Mouse (Mus musculus) MEL (cell line): ENCODE data around the gene Vmn1r71. TPM values are rescaled to one million over a fixed set of nuclear protein-coding genes. Genes with fewer than 3 reads are reported as not detected.
"Not testable (repeated sequence)": the region's sequence is repeated elsewhere in the genome, so short reads cannot be mapped to it uniquely, and the experiment has no call there.

Source experiments
- DNase-seq: peaks from one replicate; pipeline ENCODE4 v3.0.0; 2011; ENCODE audit warnings: low read depth, low spot score
- H3K27ac ChIP-seq: 2 replicates; pipeline ENCODE4 v1.5.1; 2012; ENCODE audit warnings: low read depth, mild to moderate bottlenecking, control low read depth, low read length, moderate library complexity; ENCODE audit not compliant: control insufficient read depth
- H3K27me3 ChIP-seq, 2 experiments: fragments of 150-350 bp in 1 of 2; sonication (generic) in 1 of 2; 2 replicates each; pipeline ENCODE4 v1.6.1; 2012; ENCODE audit warnings: low read length in 2 of 2, mild to moderate bottlenecking in 2 of 2, improper control_type of control experiment in 1 of 2, moderate library complexity in 1 of 2; ENCODE audit not compliant: insufficient read depth in 2 of 2, control insufficient read depth in 1 of 2
- H3K36me3 ChIP-seq, 2 experiments: 2 replicates each; pipeline ENCODE4 v1.6.1; 2012 to 2014; ENCODE audit warnings: low read length in 2 of 2, improper control_type of control experiment in 1 of 2, inconsistent platforms in 1 of 2, mild to moderate bottlenecking in 1 of 2; ENCODE audit not compliant: insufficient read depth in 2 of 2, control insufficient read depth in 1 of 2
- H3K4me1 ChIP-seq, 2 experiments: fragments of 150-350 bp in 1 of 2; sonication (generic) in 1 of 2; 2 replicates each; pipeline ENCODE4 v1.6.1; 2012; ENCODE audit warnings: low read length in 2 of 2, improper control_type of control experiment in 1 of 2, mild to moderate bottlenecking in 1 of 2; ENCODE audit not compliant: insufficient read depth in 2 of 2, control insufficient read depth in 1 of 2
- H3K4me3 ChIP-seq, 2 experiments: fragments of 150-350 bp in 1 of 2; sonication (generic) in 1 of 2; 2 replicates each; pipeline ENCODE4 v1.5.1; 2012; ENCODE audit warnings: low read depth in 2 of 2, low read length in 2 of 2, mild to moderate bottlenecking in 2 of 2, moderate library complexity in 2 of 2, control low read depth in 1 of 2, improper control_type of control experiment in 1 of 2; ENCODE audit not compliant: control insufficient read depth in 1 of 2, insufficient read depth in 1 of 2
- H3K79me2 ChIP-seq: 2 replicates; pipeline ENCODE4 v1.6.1; 2012; ENCODE audit warnings: mild to moderate bottlenecking, low read length, moderate library complexity; ENCODE audit not compliant: control insufficient read depth, poor library complexity, insufficient read depth
- H3K9ac ChIP-seq: 2 replicates; pipeline ENCODE4 v1.6.1; 2012; ENCODE audit warnings: low read depth, mild to moderate bottlenecking, control low read depth, low read length, moderate library complexity; ENCODE audit not compliant: control insufficient read depth, poor library complexity, severe bottlenecking
- H3K9me3 ChIP-seq: fragments of 150-350 bp; sonication (generic); replicated peaks from 2 replicates; pipeline ENCODE4 v1.6.1; 2012; ENCODE audit warnings: mild to moderate bottlenecking, low read length, improper control_type of control experiment, moderate library complexity; ENCODE audit not compliant: insufficient read depth
- GATA1 ChIP-seq: IDR thresholded peaks from 2 replicates; pipeline ENCODE4 v1.6.1; 2011; ENCODE audit warnings: low read depth, low read length, improper control_type of control experiment
- MEF2A ChIP-seq: IDR thresholded peaks from 2 replicates; pipeline ENCODE4 v1.6.1; 2014; ENCODE audit warnings: low read depth, mild to moderate bottlenecking, inconsistent platforms, low read length, improper control_type of control experiment; ENCODE audit not compliant: poor library complexity, insufficient replicate concordance, severe bottlenecking; ENCODE audit errors: extremely low read depth
- MYB ChIP-seq: IDR thresholded peaks from 2 replicates; pipeline ENCODE4 v1.6.1; 2011; ENCODE audit warnings: mild to moderate bottlenecking, low read depth, low read length, improper control_type of control experiment
- POLR2A ChIP-seq, 2 experiments: IDR thresholded peaks; 2 replicates each; pipeline ENCODE4 v1.6.1; 2011 to 2012; ENCODE audit warnings: low read length in 2 of 2, mild to moderate bottlenecking in 2 of 2, control low read depth in 1 of 2, improper control_type of control experiment in 1 of 2, low read depth in 1 of 2, moderate library complexity in 1 of 2; ENCODE audit not compliant: control insufficient read depth in 1 of 2, insufficient read depth in 1 of 2, poor library complexity in 1 of 2
- RCOR1 ChIP-seq: IDR thresholded peaks from 2 replicates; pipeline ENCODE4 v1.6.1; 2012; ENCODE audit warnings: low read depth, mild to moderate bottlenecking, inconsistent platforms, low read length, improper control_type of control experiment
- SMC3 ChIP-seq: IDR thresholded peaks from 2 replicates; pipeline ENCODE4 v1.6.1; 2011; ENCODE audit warnings: low read depth, low read length, improper control_type of control experiment
- UBTF ChIP-seq: IDR thresholded peaks from 2 replicates; pipeline ENCODE4 v1.6.1; 2012; ENCODE audit warnings: low read depth, mild to moderate bottlenecking, inconsistent platforms, low read length, improper control_type of control experiment, moderate library complexity, borderline replicate concordance; ENCODE audit not compliant: insufficient read depth
- USF1 ChIP-seq: IDR thresholded peaks from 2 replicates; pipeline ENCODE4 v1.6.1; 2014; ENCODE audit warnings: low read depth, mild to moderate bottlenecking, inconsistent platforms, low read length, improper control_type of control experiment, moderate library complexity
- ZKSCAN1 ChIP-seq: IDR thresholded peaks from 2 replicates; pipeline ENCODE4 v1.6.1; 2012; ENCODE audit warnings: low read depth, mild to moderate bottlenecking, inconsistent platforms, low read length, improper control_type of control experiment, moderate library complexity
- ZNF384 ChIP-seq: IDR thresholded peaks from 2 replicates; pipeline ENCODE4 v1.6.1; 2012; ENCODE audit warnings: low read depth, mild to moderate bottlenecking, inconsistent platforms, low read length, improper control_type of control experiment
- polyA plus RNA-seq, 2 experiments: library from polyadenylated mRNA; stranded (reverse) in 1 of 2; unstranded in 1 of 2; fragments of >175 nt in 1 of 2; fragments of >200 nt in 1 of 2; gene quantifications; 2 replicates each; pipeline versions ENCODE4 v1.2.1 to v1.2.4; 2012; ENCODE audit warnings: low replicate concordance in 2 of 2, low read depth in 1 of 2; ENCODE audit not compliant: insufficient read length in 2 of 2, insufficient read depth in 1 of 2, missing spikeins in 1 of 2
- total RNA-seq: library from RNA; depleted of rRNA; stranded (reverse); fragments of 300-350 nt; gene quantifications from 2 replicates; pipeline ENCODE4 v1.2.3, GENCODE M21; 2012; rRNA removed

Gene Vmn1r71
- not detected in 2 replicates for total RNA-seq
- not detected for polyA plus RNA-seq

GRCm38 (mm10) chr7:10754264-10754663, at the start of gene Vmn1r71:
Gene Vmn1r71 (minus strand): TSS chr7:10754364.
- Histone ChIP-seq H3K27ac (no peak within 1 kb of the TSS), H3K4me3 (no peak within 1 kb of the TSS), H3K9ac (no peak within 1 kb of the TSS), H3K36me3 (no peaks in the 10 kb centered on the region), H3K4me1 (no peaks in the 10 kb centered on the region), H3K27me3 (no peaks in the 10 kb centered on the region), H3K79me2 (no peaks in the 10 kb centered on the region), H3K9me3 (no peaks in the 10 kb centered on the region)
- no peak for TF ChIP-seq POLR2A (IDR thresholded peaks at IDR 0.05; ENCODE audit: control insufficient read depth in 1 of 2, insufficient read depth in 1 of 2, low read depth in 1 of 2, low read length in 2 of 2, poor library complexity in 1 of 2)
- TF ChIP-seq USF1 = no peak
- TF ChIP-seq UBTF = no peak
- TF ChIP-seq MYB = no peak
- no peak for TF ChIP-seq GATA1
- TF ChIP-seq ZNF384 = no peak
- TF ChIP-seq MEF2A = no peak
- TF ChIP-seq ZKSCAN1 = no peak
- no peak for TF ChIP-seq SMC3
- no peak for TF ChIP-seq RCOR1
- DNase-seq = no peak

- not testable (repeated sequence) for H3K4me1 ChIP-seq, H3K9me3 ChIP-seq, H3K9ac ChIP-seq, H3K36me3 ChIP-seq, H3K79me2 ChIP-seq, H3K27ac ChIP-seq, H3K4me3 ChIP-seq, H3K27me3 ChIP-seq, DNase-seq
Measured at GRCm38 (mm10) chr7:10757551-10757950, 3.4 kb upstream of the Vmn1r71 start.

Other genes with a start within 250 kb of the Vmn1r71 start
- gene Vmn1r68, start 195.9 kb downstream of the Vmn1r71 start, total RNA-seq = not detected in 2 replicates
- not detected for gene Vmn1r68, start 195.9 kb downstream of the Vmn1r71 start, polyA plus RNA-seq
- not detected in 2 replicates for gene Vmn1r69, start 140.7 kb downstream of the Vmn1r71 start, total RNA-seq
- not detected for gene Vmn1r69, start 140.7 kb downstream of the Vmn1r71 start, polyA plus RNA-seq
- gene Vmn1r70, start 122.8 kb downstream of the Vmn1r71 start, total RNA-seq = not detected in 2 replicates
- gene Vmn1r70, start 122.8 kb downstream of the Vmn1r71 start, polyA plus RNA-seq = not detected
- gene Nlrp4b, start 66.6 kb downstream of the Vmn1r71 start, total RNA-seq = not detected in 2 replicates
- not detected for gene Nlrp4b, start 66.6 kb downstream of the Vmn1r71 start, polyA plus RNA-seq
- not detected in 2 replicates for gene Zscan4b, start 150.7 kb upstream of the Vmn1r71 start, total RNA-seq
- gene Zscan4b, start 150.7 kb upstream of the Vmn1r71 start, polyA plus RNA-seq = not detected